Comparison of ENCODE assay signal across 8 mouse cellular contexts in genomic region chr12:4874161-4874927, GRCm38 (mm10). TPM values are rescaled to one million over a fixed set of nuclear protein-coding genes. Genes with fewer than 3 reads are reported as not detected.
DNase-seq lines count a peak whose midpoint lies in the region; ATAC-seq lines count a peak whose summit lies in the region.

Gene Mfsd2b (minus strand): TSS chr12:4874359.

- no peak within 1 kb of the TSS for H3K27ac ChIP-seq in intestine, embryonic 14.5 days (ENCODE audit: low read depth)
- no peak within 1 kb of the TSS for H3K27ac ChIP-seq in limb, embryonic 12.5 days
- H3K27ac ChIP-seq in midbrain, embryonic 14.5 days (replicated peaks; ENCODE audit: low read depth, low read length), result no peak within 1 kb of the TSS

- no peaks in the 10 kb centered on the region for H3K27me3 ChIP-seq in intestine, embryonic 14.5 days (replicated peaks; ENCODE audit: control insufficient read depth, insufficient read depth, low read length)
- peaks cover 10% of the 10 kb centered on the region; the same call in 1 of the 2 replicates for H3K27me3 ChIP-seq in limb, embryonic 12.5 days
- H3K27me3 ChIP-seq in midbrain, embryonic 14.5 days (ENCODE audit: control insufficient read depth, insufficient read depth, low read length), result no peaks in the 10 kb centered on the region

- H3K36me3 ChIP-seq in intestine, embryonic 14.5 days (ENCODE audit: control insufficient read depth, insufficient read depth, low read length), result no peaks in the 10 kb centered on the region
- peaks cover 10% of the 10 kb centered on the region for H3K36me3 ChIP-seq in limb, embryonic 12.5 days
- H3K36me3 ChIP-seq in midbrain, embryonic 14.5 days (ENCODE audit: control insufficient read depth, insufficient read depth, low read length), result peaks cover 4% of the 10 kb centered on the region

- intact Hi-C loops in gastrocnemius, postnatal 36 days (cut with DNase I), result loop anchor here (5.0 kb wide), 1 partner anchor 38 kb away; no protein-coding TSS in a partner anchor

- 4% methylated on average over 24 of the region's 24 CpGs for WGBS in intestine, embryonic 14.5 days
- WGBS in limb, embryonic 12.5 days, result 5% methylated on average over 24 of the region's 24 CpGs
- 4% methylated on average over 24 of the region's 24 CpGs for WGBS in midbrain, embryonic 14.5 days

- peak; percentile 89 for ATAC-seq in intestine, embryonic 14.5 days (replicated peaks; ENCODE audit: low FRiP score, low TSS enrichment, low read depth)
- peak; percentile 73 for ATAC-seq in limb, embryonic 12.5 days (ENCODE audit: insufficient number of reproducible peaks, insufficient read depth, low FRiP score, low TSS enrichment, low read depth)
- peak; percentile 78 for ATAC-seq in midbrain, embryonic 14.5 days (ENCODE audit: low FRiP score, low TSS enrichment)

- H3K4me1 ChIP-seq in intestine, embryonic 14.5 days (replicated peaks; ENCODE audit: control insufficient read depth, insufficient read depth, low read length), result 0 out of 2 replicates have a peak, but pooled peaks cover 6% of the 10 kb centered on the region
- H3K4me1 ChIP-seq in limb, embryonic 12.5 days (replicated peaks), result peaks cover 12% of the 10 kb centered on the region
- peaks cover 11% of the 10 kb centered on the region; the same call in 1 of the 2 replicates for H3K4me1 ChIP-seq in midbrain, embryonic 14.5 days (ENCODE audit: control insufficient read depth, insufficient read depth, low read length)

- peak; percentile 30 for DNase-seq in layer of hippocampus, adult 11-12 months (ENCODE audit: low spot score)
- DNase-seq in layer of hippocampus, adult 9-10 months (ENCODE audit: low spot score), result no peak
- DNase-seq in embryo, embryonic 10 days (ENCODE audit: low spot score), result peak; percentile 83
- peak; percentile 33 to 48 for DNase-seq in gastrocnemius, postnatal 36 days
- peak; percentile 79 for DNase-seq in intestine, embryonic 14.5 days (ENCODE audit: low spot score)
- peak; percentile 81 for DNase-seq in midbrain, embryonic 14.5 days
- DNase-seq in spleen, adult 18-20 months, result peak; percentile 22 to 38

- H3K4me3 ChIP-seq in intestine, embryonic 14.5 days (ENCODE audit: low read depth, low read length), result peak within 1 kb of the TSS; percentile 31
- peak within 1 kb of the TSS; percentile 40 for H3K4me3 ChIP-seq in limb, embryonic 12.5 days (replicated peaks)
- H3K4me3 ChIP-seq in midbrain, embryonic 14.5 days (replicated peaks; ENCODE audit: low read depth, low read length), result peak within 1 kb of the TSS; percentile 37

- H3K9ac ChIP-seq in intestine, embryonic 14.5 days (ENCODE audit: low read length), result peak within 1 kb of the TSS; percentile 5
- peak within 1 kb of the TSS; percentile 51 for H3K9ac ChIP-seq in limb, embryonic 12.5 days (replicated peaks)
- peak within 1 kb of the TSS; percentile 54 for H3K9ac ChIP-seq in midbrain, embryonic 14.5 days (replicated peaks; ENCODE audit: low read length)

- peak within 1 kb of the TSS; percentile 51 for H3K4me2 ChIP-seq in intestine, embryonic 14.5 days (ENCODE audit: low read length)
- H3K4me2 ChIP-seq in limb, embryonic 12.5 days, result peak within 1 kb of the TSS; percentile 87
- peak within 1 kb of the TSS; percentile 76 for H3K4me2 ChIP-seq in midbrain, embryonic 14.5 days (ENCODE audit: low read length)

- H3K9me3 ChIP-seq in intestine, embryonic 14.5 days (ENCODE audit: control insufficient read depth, low read length), result no peaks in the 10 kb centered on the region
- H3K9me3 ChIP-seq in limb, embryonic 12.5 days, result no peaks in the 10 kb centered on the region
- H3K9me3 ChIP-seq in midbrain, embryonic 14.5 days (ENCODE audit: control insufficient read depth, low read length), result no peaks in the 10 kb centered on the region

RNA-seq across cellular contexts. Expression of gene Mfsd2b, which starts in this region (rescaled TPM):
- under 1 TPM; 0.57 to 0.61 TPM for total RNA-seq in gastrocnemius, postnatal 36 days (2021)
- polyA plus RNA-seq in intestine, embryonic 14.5 days (2014; fragmentation: Nextera tagmentation; extraction: Ambion mirVana), result 0.81 and 1.1 TPM in 2 replicates
- 2.4 and 2.5 TPM in 2 replicates for polyA plus RNA-seq in limb, embryonic 12.5 days (2016; fragmentation: Nextera tagmentation; extraction: Ambion mirVana)
- 1.7 and 2.5 TPM in 2 replicates for polyA plus RNA-seq in midbrain, embryonic 14.5 days (2014; fragmentation: Nextera tagmentation; extraction: Ambion mirVana)

Comparison
In these comparisons a context has a peak if more than half of its experiments do, and no peak if none do; other contexts are left out.
1. Peak in DNase-seq in gastrocnemius, postnatal 36 days; RNA of the gene not detected or under 1 TPM.